Mouse (Mus musculus): ENCODE results near the gene Sema4d. TPM values are rescaled to one million over a fixed set of nuclear protein-coding genes. Genes with fewer than 3 reads are reported as not detected.

Gene Sema4d
- polyA plus RNA-seq, 1 experiment from 2014 or later: 26.5 TPM

DNA sequence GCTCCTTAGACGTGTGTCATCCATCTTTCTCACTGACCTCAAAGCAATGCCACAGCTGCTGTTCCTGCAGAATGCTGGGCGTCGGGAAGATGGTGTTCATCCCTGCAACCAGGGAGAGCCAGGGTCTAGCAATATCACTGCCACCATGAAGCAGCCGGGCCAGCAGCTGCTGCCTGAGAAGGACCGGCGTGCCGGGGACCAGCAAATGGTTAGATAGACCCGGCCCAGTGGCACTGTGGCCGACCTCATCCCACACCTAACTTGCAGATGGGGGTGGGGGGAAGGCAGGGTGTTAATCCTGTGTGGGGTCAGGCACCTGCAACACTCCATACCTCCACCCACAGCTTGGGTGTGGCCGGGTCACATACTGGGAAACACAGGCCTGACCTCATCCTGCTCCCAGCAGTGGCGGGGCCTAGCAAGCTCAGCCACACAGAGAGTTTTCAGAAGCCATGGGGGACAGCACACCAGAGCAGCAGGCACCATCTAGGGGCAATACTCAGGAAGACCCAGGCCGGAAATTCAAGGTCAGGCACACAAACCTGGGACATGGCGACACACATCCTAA is 38.9 kb downstream of the Sema4d start:
- H3K27me3 ChIP-seq: no peaks in the 10 kb centered on the region
- no peak for ATAC-seq
- TF ChIP-seq CTCF (IDR thresholded peaks at IDR 0.05): no peak
- DNase-seq (ENCODE audit: low read depth, low spot score): no peak
- in situ Hi-C loops (cut with MboI; ENCODE audit: low pct_unique_long_range_greater_than_20kb): no loop called here
- POLR2A ChIA-PET: interaction anchor here (1.2 kb wide), 1 partner anchor 14 kb away, joined by 3 read pairs; no protein-coding TSS in a partner anchor
- CTCF ChIA-PET: no interaction called here

DNA sequence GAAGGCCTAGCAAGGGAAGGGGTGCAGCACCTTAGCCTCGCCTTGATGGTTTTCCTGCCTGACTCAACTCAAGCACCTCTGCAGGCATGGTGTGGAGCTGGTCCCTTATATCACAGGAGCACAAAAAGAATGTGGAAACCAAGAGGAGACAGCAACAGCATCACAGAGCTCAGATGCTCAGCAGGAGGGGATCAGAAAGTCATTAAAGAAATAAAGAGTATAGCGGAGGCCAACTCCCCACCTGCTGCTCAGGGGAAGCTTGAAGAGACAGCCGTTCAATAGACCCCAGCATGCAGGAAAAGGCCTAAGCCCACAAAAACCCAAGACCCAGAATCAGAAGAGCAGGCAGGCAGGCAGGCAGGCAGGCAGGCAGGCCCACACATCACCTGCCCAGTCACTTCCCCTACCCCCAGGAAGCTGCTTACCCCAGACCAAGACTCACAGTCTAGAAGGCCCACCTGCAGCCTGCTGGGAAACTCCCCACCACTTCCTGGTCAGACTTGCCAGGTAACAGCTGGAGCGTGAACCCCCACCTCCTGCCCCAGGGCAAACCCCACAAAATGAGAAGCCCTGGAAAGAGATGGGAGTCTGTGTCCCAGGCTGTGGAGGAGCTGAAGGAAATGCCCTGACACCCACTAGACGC is 39.6 kb downstream of the Sema4d start:
- POLR2A ChIA-PET: interaction anchor here (1.2 kb wide), 1 partner anchor 14 kb away, joined by 3 read pairs; no protein-coding TSS in a partner anchor
- H3K27me3 ChIP-seq: no peaks in the 10 kb centered on the region
- TF ChIP-seq CTCF (IDR thresholded peaks at IDR 0.05): no peak
- no peak for ATAC-seq
- in situ Hi-C loops (cut with MboI; ENCODE audit: low pct_unique_long_range_greater_than_20kb): no loop called here
- no peak for DNase-seq (ENCODE audit: low read depth, low spot score)
- CTCF ChIA-PET: no interaction called here

DNA sequence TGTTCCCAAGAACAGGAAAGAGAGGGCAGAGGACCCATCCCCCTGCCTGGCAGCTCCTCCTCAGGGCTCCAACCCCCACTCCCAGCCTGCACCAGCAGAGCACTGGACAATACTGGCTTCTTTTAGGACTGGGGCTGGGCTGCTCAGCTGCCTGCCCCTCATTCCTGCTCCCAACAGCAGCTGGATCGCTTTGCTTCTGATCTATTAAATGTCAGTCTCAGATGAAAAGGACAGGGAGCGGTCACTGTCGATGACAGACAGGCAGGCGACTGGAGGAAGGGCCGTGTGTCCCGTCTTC is 40.4 kb downstream of the Sema4d start:
- POLR2A ChIA-PET: no interaction called here
- in situ Hi-C loops (cut with MboI; ENCODE audit: low pct_unique_long_range_greater_than_20kb): no loop called here
- ATAC-seq (no peak), DNase-seq (ENCODE audit: low read depth, low spot score) (no peak)
- CTCF ChIA-PET: no interaction called here
- H3K27me3 ChIP-seq: no peaks in the 10 kb centered on the region
- TF ChIP-seq CTCF (IDR thresholded peaks at IDR 0.05): no peak

DNA sequence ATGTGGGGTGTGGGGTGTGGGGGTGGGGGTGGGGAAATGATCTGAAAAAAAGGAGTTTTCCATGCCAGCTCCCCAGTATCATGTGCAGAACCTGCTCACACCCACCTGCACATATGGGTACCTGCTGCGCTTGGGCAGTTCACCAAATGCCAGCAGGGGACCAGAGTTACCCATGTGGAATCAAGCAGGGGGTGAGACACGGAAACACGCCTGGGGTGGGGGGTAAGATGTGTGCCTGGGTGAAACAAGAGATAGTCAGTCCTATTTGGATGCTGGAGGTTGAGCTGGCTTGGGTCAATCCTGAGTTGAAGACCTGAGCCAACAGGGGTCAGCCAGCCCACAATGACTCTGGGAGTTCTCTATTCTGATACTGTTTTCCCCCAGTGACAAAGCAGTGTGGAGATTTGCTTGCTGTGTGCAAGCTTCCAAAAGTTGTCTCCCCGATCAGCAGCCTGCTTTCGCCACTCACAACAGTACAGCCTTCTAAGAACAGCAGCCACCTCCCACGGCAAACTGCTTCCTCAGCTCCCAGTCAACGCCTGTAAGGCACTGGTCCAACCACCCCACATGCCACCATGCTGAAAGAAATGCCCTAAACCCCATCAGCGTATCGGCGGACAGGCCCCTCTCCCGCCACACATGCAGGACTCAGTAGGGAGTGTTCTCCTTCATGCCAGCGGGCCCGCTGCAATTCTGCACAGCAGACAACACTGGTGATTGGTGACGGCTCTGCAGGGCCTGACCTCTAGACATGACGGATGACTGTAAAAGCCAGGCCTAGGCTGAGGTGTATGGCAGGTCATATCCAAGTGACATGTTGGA is 41.0 kb downstream of the Sema4d start:
- ChIA-PET POLR2A (interaction anchor here (0.6 to 0.8 kb wide), 2 partner anchors 10 to 14 kb away, joined by 3 read pairs; no protein-coding TSS in a partner anchor), CTCF (no interaction called here)
- H3K27me3 ChIP-seq: no peaks in the 10 kb centered on the region
- DNase-seq (ENCODE audit: low read depth, low spot score): no peak
- in situ Hi-C loops (cut with MboI; ENCODE audit: low pct_unique_long_range_greater_than_20kb): no loop called here
- no peak for ATAC-seq
- TF ChIP-seq CTCF (IDR thresholded peaks at IDR 0.05): no peak

DNA sequence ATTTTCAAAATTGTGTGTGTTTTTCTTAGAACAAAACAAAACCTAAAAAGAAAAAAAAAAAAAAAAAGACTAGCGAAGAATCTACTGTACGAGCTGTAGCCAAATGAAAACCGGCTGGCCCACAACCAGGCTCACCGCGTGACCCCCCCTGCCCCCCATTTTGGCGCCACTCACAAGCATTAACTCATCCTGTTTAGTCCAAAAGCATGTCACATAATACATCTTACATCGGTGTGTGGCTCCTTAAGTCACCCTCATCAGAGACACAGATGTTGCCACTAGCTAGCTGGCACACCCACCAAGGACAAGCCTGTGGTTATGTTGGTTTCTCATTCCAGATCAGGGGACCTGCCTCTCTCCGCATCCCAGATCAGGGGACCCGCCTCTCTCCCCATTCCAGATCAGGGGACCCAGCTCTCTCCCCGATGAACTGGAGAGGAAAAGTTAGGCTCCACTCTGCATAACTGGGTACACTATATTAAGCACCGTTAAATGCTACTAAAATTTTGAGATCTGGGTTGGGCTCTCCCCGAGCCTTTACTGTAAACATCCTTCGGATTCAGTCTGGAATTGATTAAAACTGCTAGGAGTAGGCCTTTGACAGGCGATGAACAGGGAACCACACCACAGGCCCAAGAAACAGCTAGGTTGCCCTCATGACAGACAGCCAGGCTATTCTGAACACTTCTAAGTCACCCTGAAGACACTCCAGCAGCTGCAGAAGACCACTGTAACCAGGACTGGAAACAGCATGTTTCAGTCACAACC is 43.8 kb downstream of the Sema4d start:
- no peaks in the 10 kb centered on the region for H3K27me3 ChIP-seq
- DNase-seq (ENCODE audit: low read depth, low spot score): no peak
- ChIA-PET POLR2A (no interaction called here), CTCF (interaction anchor here (0.8 kb wide), 1 partner anchor 12 kb away, joined by 3 read pairs; no protein-coding TSS in a partner anchor)
- in situ Hi-C loops (cut with MboI; ENCODE audit: low pct_unique_long_range_greater_than_20kb): no loop called here
- no peak for ATAC-seq
- no peak for TF ChIP-seq CTCF (IDR thresholded peaks at IDR 0.05)

DNA sequence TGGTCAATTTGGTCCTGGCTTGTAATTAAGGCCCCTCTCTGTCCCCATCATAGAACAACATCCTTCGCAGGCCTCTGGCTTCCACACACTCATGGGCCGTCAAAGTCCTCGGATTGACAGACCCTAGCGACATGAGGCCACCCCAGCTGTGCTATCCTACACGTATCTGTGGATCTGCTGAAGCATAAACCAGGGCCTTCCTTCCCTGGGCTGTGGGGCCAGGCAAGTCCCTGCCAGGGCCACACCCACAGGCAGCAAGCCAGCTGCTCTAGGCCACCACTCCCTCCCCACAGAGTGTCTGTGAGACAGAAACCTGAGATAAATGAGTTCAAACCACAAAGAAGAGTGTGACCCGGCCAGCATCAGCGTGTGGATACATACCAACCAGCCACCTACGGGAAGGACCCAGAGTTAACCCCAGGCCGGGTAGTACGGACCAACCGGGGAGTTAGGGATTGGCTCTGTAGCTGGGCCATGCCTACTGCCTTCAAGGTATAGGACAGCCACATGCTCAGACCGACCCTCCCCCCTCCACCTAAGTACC is 45.5 kb downstream of the Sema4d start:
- ChIA-PET POLR2A (no interaction called here), CTCF (no interaction called here)
- no peak for DNase-seq (ENCODE audit: low read depth, low spot score)
- ATAC-seq: peak; percentile 58
- H3K27me3 ChIP-seq: no peaks in the 10 kb centered on the region
- no peak for TF ChIP-seq CTCF (IDR thresholded peaks at IDR 0.05)
- in situ Hi-C loops (cut with MboI; ENCODE audit: low pct_unique_long_range_greater_than_20kb): no loop called here

DNA sequence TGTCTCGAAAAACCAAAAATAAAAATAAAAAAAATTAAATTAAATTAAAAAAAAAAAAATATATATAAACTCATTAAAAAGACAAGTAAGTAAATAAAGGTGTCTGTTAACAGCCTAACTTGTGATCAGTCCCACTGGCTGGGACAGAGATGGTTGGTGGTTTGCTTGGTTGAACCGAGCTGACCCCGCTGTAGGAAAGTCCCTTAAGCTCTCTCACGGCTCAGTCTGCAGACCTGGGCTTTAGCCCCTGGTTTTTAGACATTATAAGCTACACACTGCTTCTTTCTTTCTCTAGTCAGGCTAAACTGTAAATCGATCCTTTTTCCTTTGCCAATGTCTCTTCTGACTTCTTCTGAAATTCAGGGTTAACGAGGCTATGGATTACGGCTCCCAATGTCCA is 46.5 kb downstream of the Sema4d start:
- no peaks in the 10 kb centered on the region for H3K27me3 ChIP-seq
- in situ Hi-C loops (cut with MboI; ENCODE audit: low pct_unique_long_range_greater_than_20kb): no loop called here
- no peak for ATAC-seq
- ChIA-PET CTCF (no interaction called here), POLR2A (no interaction called here)
- TF ChIP-seq CTCF (IDR thresholded peaks at IDR 0.05): no peak
- DNase-seq (ENCODE audit: low read depth, low spot score): no peak

DNA sequence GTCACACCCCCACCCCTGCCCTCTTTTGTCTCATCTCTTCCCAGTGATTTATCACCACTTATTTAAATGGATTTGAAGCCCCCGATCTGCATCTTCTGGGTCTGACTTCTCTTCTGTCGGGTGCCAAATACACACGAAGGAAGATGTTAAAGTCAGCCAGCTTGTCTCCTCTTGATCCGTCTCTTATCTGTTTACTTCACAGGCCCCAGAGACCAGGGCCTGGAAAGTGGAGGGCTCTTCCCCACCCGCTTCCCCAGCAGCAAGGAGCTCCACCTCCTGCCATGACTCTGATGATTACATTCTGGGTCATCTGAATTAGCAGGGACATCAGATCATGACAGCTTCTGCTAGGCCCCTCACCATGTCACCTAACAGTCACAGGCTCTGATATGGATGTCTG is 47.7 kb downstream of the Sema4d start:
- DNase-seq (ENCODE audit: low read depth, low spot score) (no peak), ATAC-seq (no peak)
- H3K27me3 ChIP-seq: no peaks in the 10 kb centered on the region
- ChIA-PET CTCF (no interaction called here), POLR2A (interaction anchor here (1.2 kb wide), 1 partner anchor 15 kb away, joined by 4 read pairs; no protein-coding TSS in a partner anchor)
- in situ Hi-C loops (cut with MboI; ENCODE audit: low pct_unique_long_range_greater_than_20kb): no loop called here
- no peak for TF ChIP-seq CTCF (IDR thresholded peaks at IDR 0.05)

DNA sequence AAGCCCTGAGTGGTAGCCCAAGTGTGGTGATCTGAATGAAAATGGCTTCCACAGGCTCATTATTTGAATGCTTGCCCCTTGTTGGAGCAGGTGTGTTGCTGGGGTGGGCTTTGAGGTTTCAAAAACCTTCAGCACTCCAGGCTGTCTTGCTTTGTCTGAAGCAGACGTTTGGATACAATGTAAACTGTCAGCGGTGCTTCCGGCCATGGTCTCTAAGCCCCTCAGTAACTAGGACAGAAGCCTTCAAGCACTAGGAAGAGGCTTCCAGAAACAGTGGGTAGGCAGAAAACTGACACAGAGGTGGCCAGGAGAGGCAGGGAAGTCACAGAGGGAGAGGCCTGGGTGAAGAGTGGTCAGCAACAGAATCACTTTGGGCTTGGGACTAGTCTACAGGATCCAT is 49.7 kb downstream of the Sema4d start:
- ATAC-seq (no peak), DNase-seq (ENCODE audit: low read depth, low spot score) (no peak)
- H3K27me3 ChIP-seq: no peaks in the 10 kb centered on the region
- POLR2A ChIA-PET: no interaction called here
- CTCF ChIA-PET: no interaction called here
- TF ChIP-seq CTCF (IDR thresholded peaks at IDR 0.05): no peak
- in situ Hi-C loops (cut with MboI; ENCODE audit: low pct_unique_long_range_greater_than_20kb): no loop called here

DNA sequence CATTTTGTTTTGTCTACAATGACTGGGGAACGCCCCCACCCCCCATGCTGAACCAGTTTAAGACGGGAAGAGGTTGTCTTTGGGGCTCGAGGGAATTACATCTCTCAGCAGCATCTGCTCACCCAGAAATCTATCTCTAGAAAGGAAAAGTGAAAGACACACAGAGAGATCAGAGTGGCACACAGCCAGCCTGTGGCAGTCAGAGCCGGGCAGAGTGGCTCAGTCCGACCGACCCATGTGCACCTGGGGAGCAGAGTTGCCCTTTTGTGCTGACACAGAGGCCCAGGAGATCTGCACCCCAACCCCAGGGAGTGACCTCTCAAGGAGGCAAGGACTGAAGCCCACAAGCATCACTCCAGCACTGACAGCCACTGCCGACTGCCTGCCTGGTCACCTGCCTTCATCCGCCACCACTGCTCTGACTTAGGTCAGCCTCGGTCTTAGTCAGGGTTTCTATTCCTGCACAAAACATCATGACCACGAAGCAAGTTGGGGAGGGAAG is 50.9 kb downstream of the Sema4d start:
- POLR2A ChIA-PET: no interaction called here
- ATAC-seq (no peak), DNase-seq (ENCODE audit: low read depth, low spot score) (no peak)
- CTCF ChIA-PET: no interaction called here
- in situ Hi-C loops (cut with MboI; ENCODE audit: low pct_unique_long_range_greater_than_20kb): no loop called here
- TF ChIP-seq CTCF (IDR thresholded peaks at IDR 0.05): no peak
- no peaks in the 10 kb centered on the region for H3K27me3 ChIP-seq
